Mouse (Mus musculus) myocyte (in vitro differentiated cells): Measurements from ENCODE around the gene Ampd3. TPM values are rescaled to one million over a fixed set of nuclear protein-coding genes. Genes with fewer than 3 reads are reported as not detected.

ENCODE experiments used
- H3K27me3 ChIP-seq: one replicate; pipeline ENCODE4 v1.6.1; 2011; ENCODE audit not compliant: control insufficient read depth, insufficient read depth, insufficient read length
- H3K36me3 ChIP-seq: one replicate; pipeline ENCODE4 v1.6.1; 2011; ENCODE audit not compliant: control insufficient read depth, insufficient read depth
- H3K4me2 ChIP-seq: one replicate; pipeline ENCODE4 v1.6.1; 2011; ENCODE audit warnings: low read depth, control low read depth
- H3K4me3 ChIP-seq: one replicate; pipeline ENCODE4 v1.5.1; 2011; ENCODE audit warnings: mild to moderate bottlenecking, control low read depth, moderate library complexity
- H3K79me2 ChIP-seq: one replicate; pipeline ENCODE4 v1.6.1; 2011; ENCODE audit not compliant: control insufficient read depth, insufficient read depth
- H3ac ChIP-seq: one replicate; pipeline ENCODE4 v1.6.1; 2011; ENCODE audit not compliant: control insufficient read depth, insufficient read length
- CEBPB ChIP-seq: IDR thresholded peaks from 2 replicates; pipeline ENCODE4 v1.6.1; 2011; ENCODE audit warnings: mild to moderate bottlenecking, moderate library complexity; ENCODE audit not compliant: poor library complexity, insufficient read depth, severe bottlenecking
- E2F4 ChIP-seq: IDR thresholded peaks from one replicate; pipeline ENCODE4 v1.6.1; 2011; ENCODE audit warnings: mild to moderate bottlenecking, control low read depth, moderate library complexity; ENCODE audit not compliant: insufficient read depth
- MAX ChIP-seq: IDR thresholded peaks from one replicate; pipeline ENCODE4 v1.6.1; 2011; ENCODE audit warnings: low read depth, mild to moderate bottlenecking, control low read depth
- MYOD1 ChIP-seq, 3 experiments: IDR thresholded peaks; one replicate each; pipeline ENCODE4 v1.6.1; 2011; ENCODE audit warnings: control low read depth in 2 of 3, low read depth in 2 of 3, mild to moderate bottlenecking in 2 of 3, moderate library complexity in 1 of 3; ENCODE audit not compliant: insufficient read length in 2 of 3, control insufficient read depth in 1 of 3
- MYOG ChIP-seq, 3 experiments: IDR thresholded peaks; one replicate each; pipeline ENCODE4 v1.6.1; 2011; ENCODE audit warnings: control low read depth in 2 of 3, low read depth in 2 of 3, mild to moderate bottlenecking in 2 of 3; ENCODE audit not compliant: insufficient read length in 2 of 3, control insufficient read depth in 1 of 3, insufficient read depth in 1 of 3
- POLR2A ChIP-seq: IDR thresholded peaks from one replicate; pipeline ENCODE4 v1.6.1; 2011; ENCODE audit warnings: low read depth, mild to moderate bottlenecking, control low read depth, moderate library complexity; ENCODE audit not compliant: insufficient read length
- POLR2AphosphoS2 ChIP-seq: IDR thresholded peaks from one replicate; pipeline ENCODE4 v1.6.1; 2011; ENCODE audit warnings: low read depth, control low read depth; ENCODE audit not compliant: insufficient read length
- REST ChIP-seq: IDR thresholded peaks from one replicate; pipeline ENCODE4 v1.6.1; 2011; ENCODE audit warnings: mild to moderate bottlenecking, control low read depth, moderate library complexity; ENCODE audit not compliant: insufficient read depth, insufficient read length
- SRF ChIP-seq: IDR thresholded peaks from one replicate; pipeline ENCODE4 v1.6.1; 2011; ENCODE audit warnings: low read depth; ENCODE audit not compliant: control insufficient read depth, insufficient read length
- TCF12 ChIP-seq: IDR thresholded peaks from one replicate; pipeline ENCODE4 v1.6.1; 2011; ENCODE audit warnings: mild to moderate bottlenecking, control low read depth; ENCODE audit not compliant: poor library complexity, insufficient read depth, severe bottlenecking
- TCF3 ChIP-seq: IDR thresholded peaks from one replicate; pipeline ENCODE4 v1.6.1; 2011; ENCODE audit warnings: low read depth, control low read depth; ENCODE audit not compliant: insufficient read length
- USF1 ChIP-seq: IDR thresholded peaks from one replicate; pipeline ENCODE4 v1.6.1; 2011; ENCODE audit warnings: low read depth, mild to moderate bottlenecking, control low read depth, moderate library complexity
- polyA plus RNA-seq: library from polyadenylated mRNA; unstranded; fragments of >200 nt; fragmentation: generic; extraction: Trizol; gene quantifications from one replicate; pipeline ENCODE4 v1.2.1, GENCODE M21; 2012; ENCODE audit warnings: missing spikeins

Gene Ampd3
- polyA plus RNA-seq, 1 experiment, result 8.2 TPM

DNA sequence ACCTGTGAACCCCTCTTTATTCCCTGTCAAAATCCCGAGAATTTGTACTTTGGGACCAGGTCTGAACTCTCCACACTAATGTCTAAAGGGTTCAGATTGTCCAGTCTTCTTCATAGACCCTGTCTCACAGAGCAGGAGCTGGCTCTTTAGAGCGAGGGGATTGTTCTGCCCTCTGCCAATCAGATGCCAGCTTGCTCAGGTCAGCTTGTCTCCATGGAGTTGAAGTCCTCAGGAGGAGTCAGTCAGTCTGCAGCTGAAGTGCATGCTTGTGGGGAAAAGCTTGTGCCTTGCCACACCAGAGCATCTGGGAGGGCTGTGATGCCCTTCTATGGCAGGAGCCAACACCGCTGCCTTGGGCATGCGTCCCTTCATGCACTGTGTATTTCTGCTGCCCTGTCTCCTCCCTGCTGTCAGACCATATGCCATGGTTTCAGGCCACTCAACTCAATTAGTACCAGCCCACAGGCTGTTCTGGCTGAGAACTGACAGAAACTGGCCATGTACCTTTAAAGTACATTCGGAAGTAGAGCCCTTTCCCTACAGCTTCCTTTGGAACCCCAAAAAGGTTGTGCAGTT lies 5.3 kb upstream of the Ampd3 start:
- no peak overlapping the region for H3ac ChIP-seq
- no peaks in the 10 kb centered on the region for H3K36me3 ChIP-seq
- TF ChIP-seq E2F4 (no peak), CEBPB (no peak), MYOD1 (IDR thresholded peaks at IDR 0.05; ENCODE audit: control insufficient read depth in 1 of 3, insufficient read length in 2 of 3, low read depth in 2 of 3) (no peak), TCF3 (no peak), MAX (no peak), SRF (no peak), POLR2AphosphoS2 (no peak), USF1 (no peak), POLR2A (no peak), REST (no peak), MYOG (IDR thresholded peaks at IDR 0.05; ENCODE audit: control insufficient read depth in 1 of 3, insufficient read depth in 1 of 3, insufficient read length in 2 of 3, low read depth in 2 of 3) (no peak), TCF12 (no peak)
- no peak overlapping the region for H3K4me3 ChIP-seq
- H3K27me3 ChIP-seq, result no peaks in the 10 kb centered on the region
- H3K4me2 ChIP-seq, result no peak overlapping the region
- no peaks in the 10 kb centered on the region for H3K79me2 ChIP-seq

DNA sequence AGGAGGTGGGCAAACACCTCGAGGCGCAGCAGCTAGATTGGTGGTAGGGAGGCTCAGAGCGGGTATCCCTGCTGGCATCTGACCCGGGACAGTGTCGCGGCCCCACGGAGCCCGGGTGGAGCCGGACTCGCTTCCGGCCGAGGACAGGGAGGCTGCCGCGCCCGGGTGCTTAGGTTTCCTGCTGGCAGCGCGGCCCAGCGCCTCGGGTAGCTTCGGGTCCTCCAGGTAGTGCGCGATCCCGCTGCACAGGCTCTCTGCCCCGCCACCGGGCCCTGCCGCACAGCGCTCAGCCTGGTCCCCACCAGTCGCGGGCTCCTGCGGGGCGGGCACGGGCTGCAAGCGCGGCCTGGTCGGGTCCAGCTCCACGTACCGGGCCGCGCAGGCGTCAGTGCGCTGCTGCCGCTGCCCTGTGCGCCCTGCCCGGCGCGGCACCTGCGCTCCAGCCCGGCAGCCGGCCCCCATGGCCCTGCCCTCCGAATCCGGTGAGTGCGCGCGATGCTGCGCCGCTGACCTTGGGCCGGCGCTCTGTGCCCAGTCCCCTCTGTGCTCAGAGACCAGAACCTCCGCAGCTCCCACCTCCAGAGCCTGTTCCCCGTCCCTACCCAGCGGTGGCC lies 552 bp downstream of the Ampd3 start:
- peak overlapping the region; percentile 30 for H3K4me2 ChIP-seq
- H3K27me3 ChIP-seq, result no peaks in the 10 kb centered on the region
- H3ac ChIP-seq, result no peak overlapping the region
- no peaks in the 10 kb centered on the region for H3K36me3 ChIP-seq
- H3K4me3 ChIP-seq, result no peak overlapping the region
- H3K79me2 ChIP-seq, result no peaks in the 10 kb centered on the region
- no peak for TF ChIP-seq POLR2AphosphoS2
- no peak for TF ChIP-seq USF1
- no peak for TF ChIP-seq TCF3
- TF ChIP-seq MAX, result no peak
- TF ChIP-seq CEBPB, result no peak
- TF ChIP-seq SRF, result no peak
- no peak for TF ChIP-seq E2F4
- TF ChIP-seq POLR2A, result no peak
- no peak for TF ChIP-seq MYOG (IDR thresholded peaks at IDR 0.05; ENCODE audit: control insufficient read depth in 1 of 3, insufficient read depth in 1 of 3, insufficient read length in 2 of 3, low read depth in 2 of 3)
- no peak for TF ChIP-seq TCF12
- TF ChIP-seq REST, result no peak
- TF ChIP-seq MYOD1 (IDR thresholded peaks at IDR 0.05; ENCODE audit: control insufficient read depth in 1 of 3, insufficient read length in 2 of 3, low read depth in 2 of 3), result no peak

GRCm38 (mm10) chr7:110769094-110769493 lies 1.1 kb downstream of the Ampd3 start:
- TF ChIP-seq REST (no peak), POLR2AphosphoS2 (no peak), MYOG (IDR thresholded peaks at IDR 0.05; ENCODE audit: control insufficient read depth in 1 of 3, insufficient read depth in 1 of 3, insufficient read length in 2 of 3, low read depth in 2 of 3) (no peak), SRF (no peak), MYOD1 (IDR thresholded peaks at IDR 0.05; ENCODE audit: control insufficient read depth in 1 of 3, insufficient read length in 2 of 3, low read depth in 2 of 3) (no peak), TCF12 (no peak), USF1 (no peak), TCF3 (no peak), MAX (no peak), E2F4 (no peak)
- no peak overlapping the region for H3K4me3 ChIP-seq
- H3K27me3 ChIP-seq, result no peaks in the 10 kb centered on the region
- H3K79me2 ChIP-seq, result no peaks in the 10 kb centered on the region
- no peaks in the 10 kb centered on the region for H3K36me3 ChIP-seq
- H3ac ChIP-seq, result no peak overlapping the region
- peak overlapping the region; percentile 30 for H3K4me2 ChIP-seq

DNA sequence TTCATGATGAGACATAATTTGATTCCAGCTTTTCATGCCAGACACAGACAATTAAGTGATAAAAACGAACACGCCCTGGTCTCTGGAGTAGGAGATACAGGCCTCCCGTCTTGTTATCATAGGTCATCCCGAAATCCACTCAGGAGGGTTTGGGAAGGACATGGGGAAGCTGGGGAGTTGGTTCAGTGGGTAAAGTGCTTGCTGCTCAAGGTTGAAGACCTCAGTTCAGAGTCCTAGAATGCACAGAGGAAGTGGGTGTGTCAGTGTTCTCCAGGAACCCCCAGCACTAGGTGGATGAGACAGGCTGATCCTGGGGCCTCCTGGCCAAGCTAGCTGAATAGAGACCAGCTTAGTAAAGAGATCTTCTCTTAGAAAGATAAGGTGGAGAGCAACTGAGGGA lies 2.9 kb downstream of the Ampd3 start:
- no peak overlapping the region for H3K4me3 ChIP-seq
- no peak overlapping the region for H3ac ChIP-seq
- no peaks in the 10 kb centered on the region for H3K79me2 ChIP-seq
- H3K36me3 ChIP-seq, result no peaks in the 10 kb centered on the region
- H3K4me2 ChIP-seq, result no peak overlapping the region
- TF ChIP-seq POLR2A (no peak), E2F4 (no peak), MAX (no peak), MYOG (IDR thresholded peaks at IDR 0.05; ENCODE audit: control insufficient read depth in 1 of 3, insufficient read depth in 1 of 3, insufficient read length in 2 of 3, low read depth in 2 of 3) (no peak), CEBPB (no peak), POLR2AphosphoS2 (no peak), TCF3 (no peak), TCF12 (no peak), MYOD1 (IDR thresholded peaks at IDR 0.05; ENCODE audit: control insufficient read depth in 1 of 3, insufficient read length in 2 of 3, low read depth in 2 of 3) (no peak), SRF (no peak), USF1 (no peak), REST (no peak)
- H3K27me3 ChIP-seq, result no peaks in the 10 kb centered on the region
